In genomic region chr8:124567584-124567983, GRCm38 (mm10) we compare ENCODE assay signal across 19 mouse cellular contexts. TPM values are rescaled to one million over a fixed set of nuclear protein-coding genes. Genes with fewer than 3 reads are reported as not detected.
DNase-seq lines count a peak whose midpoint lies in the region; ATAC-seq and TF ChIP-seq lines count a peak whose summit lies in the region.
"Had no signal": no experiment of that assay in that cellular context is flagged by ENCODE, and none has a peak within 500 bp of the region (broad histone marks: within the 10 kb centered on the region; RNA-seq: fewer than 3 reads in every experiment).

No protein-coding gene starts in this region.

- H3K9me3 ChIP-seq in heart, embryonic 12.5 days (replicated peaks), result no peaks in the 10 kb centered on the region
- no peaks in the 10 kb centered on the region for H3K9me3 ChIP-seq in stomach, postnatal 0 days (ENCODE audit: control insufficient read depth, low read length)
- H3K9me3 ChIP-seq: forebrain, embryonic 15.5 days; heart, embryonic 13.5 days; hindbrain, embryonic 12.5 days; midbrain, embryonic 13.5 days; neural tube, embryonic 13.5 days had no signal

- no peaks in the 10 kb centered on the region for H3K36me3 ChIP-seq in heart, embryonic 12.5 days
- H3K36me3 ChIP-seq in stomach, postnatal 0 days (ENCODE audit: control insufficient read depth, insufficient read depth, low read length), result no peaks in the 10 kb centered on the region
- H3K36me3 ChIP-seq: forebrain, embryonic 15.5 days; heart, embryonic 13.5 days; hindbrain, embryonic 12.5 days; midbrain, embryonic 13.5 days; neural tube, embryonic 13.5 days had no signal

- no peak overlapping the region for H3K27ac ChIP-seq in heart, embryonic 12.5 days (ENCODE audit: poor library complexity, severe bottlenecking)
- no peak overlapping the region for H3K27ac ChIP-seq in stomach, postnatal 0 days (replicated peaks)
- H3K27ac ChIP-seq: forebrain, embryonic 15.5 days; heart, embryonic 13.5 days; hindbrain, embryonic 12.5 days; midbrain, embryonic 13.5 days; neural tube, embryonic 13.5 days had no signal

- no peak for TF ChIP-seq EP300 in stomach, postnatal 0 days (optimal IDR thresholded peaks at IDR 0.05)

- intact Hi-C loops in heart, postnatal 36 days (cut with DNase I), result no loop called here

- peak; percentile 50 for DNase-seq in heart, adult 8-10 months (ENCODE audit: low spot score)
- DNase-seq in lung, postnatal 10 days, result peak; percentile 55
- no peak for DNase-seq in lung, postnatal 25 days (ENCODE audit: low spot score)
- peak; percentile 35 to 47 for DNase-seq in heart, postnatal 36 days
- no peak for DNase-seq in stomach, postnatal 0 days (ENCODE audit: low spot score)
- no peak for DNase-seq in natural killer cell, adult 2 months (ENCODE audit: low spot score in 2 of 2)
- DNase-seq: adrenal gland, adult 2 months; embryo, embryonic 11 days; kidney, postnatal 10 days; thymus, postnatal 25 days had no signal

- no peak overlapping the region for H3K4me3 ChIP-seq in heart, embryonic 12.5 days
- no peak overlapping the region for H3K4me3 ChIP-seq in stomach, postnatal 0 days (ENCODE audit: low read depth, low read length)
- H3K4me3 ChIP-seq: forebrain, embryonic 15.5 days; heart, embryonic 13.5 days; hindbrain, embryonic 12.5 days; midbrain, embryonic 13.5 days; neural tube, embryonic 13.5 days had no signal

- peaks cover 21% of the 10 kb centered on the region for H3K4me1 ChIP-seq in heart, embryonic 12.5 days (replicated peaks)
- H3K4me1 ChIP-seq in stomach, postnatal 0 days (replicated peaks; ENCODE audit: control insufficient read depth, insufficient read depth), result no peaks in the 10 kb centered on the region
- H3K4me1 ChIP-seq: forebrain, embryonic 15.5 days; hindbrain, embryonic 12.5 days; midbrain, embryonic 13.5 days had no signal

- WGBS in heart, embryonic 12.5 days, result 69% methylated on average over 3 of the region's 3 CpGs
- 76% methylated on average over 3 of the region's 3 CpGs for WGBS in stomach, postnatal 0 days

- no peak overlapping the region for H3K4me2 ChIP-seq in heart, embryonic 12.5 days
- H3K4me2 ChIP-seq in stomach, postnatal 0 days (replicated peaks; ENCODE audit: low read depth), result peak overlapping the region; percentile 12; the same call in 1 of the 2 replicates
- H3K4me2 ChIP-seq: forebrain, embryonic 15.5 days; heart, embryonic 13.5 days; hindbrain, embryonic 12.5 days; midbrain, embryonic 13.5 days; neural tube, embryonic 13.5 days had no signal

- H3K27me3 ChIP-seq in heart, embryonic 12.5 days (replicated peaks), result peaks cover 18% of the 10 kb centered on the region; the same call in 1 of the 2 replicates
- H3K27me3 ChIP-seq in stomach, postnatal 0 days (ENCODE audit: control insufficient read depth, insufficient read depth, low read length), result no peaks in the 10 kb centered on the region
- H3K27me3 ChIP-seq: forebrain, embryonic 15.5 days; hindbrain, embryonic 12.5 days; midbrain, embryonic 13.5 days; neural tube, embryonic 13.5 days had no signal

- no peak for TF ChIP-seq CTCF in stomach, postnatal 0 days (IDR thresholded peaks at IDR 0.05; ENCODE audit: low read depth)

- ATAC-seq in heart, embryonic 12.5 days (ENCODE audit: insufficient number of reproducible peaks, low FRiP score), result no peak
- no peak for ATAC-seq in stomach, postnatal 0 days (ENCODE audit: low FRiP score, low TSS enrichment)
- ATAC-seq: forebrain, embryonic 15.5 days; inflammation-experienced regulatory T-cells, adult 6 months; midbrain, embryonic 13.5 days had no signal

- no peak overlapping the region for H3K9ac ChIP-seq in heart, embryonic 12.5 days
- H3K9ac ChIP-seq in stomach, postnatal 0 days (ENCODE audit: low read length), result no peak overlapping the region
- H3K9ac ChIP-seq: forebrain, embryonic 15.5 days; heart, embryonic 13.5 days; hindbrain, embryonic 12.5 days; midbrain, embryonic 13.5 days; neural tube, embryonic 13.5 days had no signal

RNA-seq across cellular contexts. Expression of gene Agt, which starts 1.9 kb away (rescaled TPM):
- total RNA-seq in heart, adult 8-10 months (2022), result 1 to 10 TPM; 4.7 to 6.6 (median 6.0) TPM
- 0.43 and 0.71 TPM in 2 replicates for polyA plus RNA-seq in heart, embryonic 12.5 days (2016; fragmentation: Nextera tagmentation; extraction: Ambion mirVana)
- 10 to 100 TPM in 1 of 2 experiments, 1 to 10 TPM in 1; 6.4 to 11.8 TPM for total RNA-seq in heart, postnatal 36 days (2021)
- polyA plus RNA-seq in stomach, postnatal 0 days (2015; fragmentation: Nextera tagmentation; extraction: Ambion mirVana), result 42.8 and 44.5 TPM in 2 replicates
- total RNA-seq: megakaryocyte progenitor cell, adult 5-6 weeks had no signal
- polyA plus RNA-seq: inflammation-experienced regulatory T-cells, adult 6 months; midbrain, embryonic 13.5 days had no signal

RNA-seq across cellular contexts. Expression of gene Capn9, which starts 8.3 kb away (rescaled TPM):
- total RNA-seq in heart, adult 8-10 months (2022), result not detected
- 0.08 and 0.34 TPM in 2 replicates for polyA plus RNA-seq in heart, embryonic 12.5 days (2016; fragmentation: Nextera tagmentation; extraction: Ambion mirVana)
- total RNA-seq in heart, postnatal 36 days (2021), result not detected
- polyA plus RNA-seq in stomach, postnatal 0 days (2015; fragmentation: Nextera tagmentation; extraction: Ambion mirVana), result 12.8 and 17.6 TPM in 2 replicates
- total RNA-seq: megakaryocyte progenitor cell, adult 5-6 weeks had no signal
- polyA plus RNA-seq: hindbrain, embryonic 12.5 days; inflammation-experienced regulatory T-cells, adult 6 months; kidney, adult 2 months had no signal

RNA-seq across cellular contexts. Expression of gene Cog2, which starts 47.0 kb away (rescaled TPM):
- 10 to 100 TPM; 21.6 to 26.9 (median 25.4) TPM for total RNA-seq in heart, adult 8-10 months (2022)
- 27.0 and 30.1 TPM in 2 replicates for polyA plus RNA-seq in heart, embryonic 12.5 days (2016; fragmentation: Nextera tagmentation; extraction: Ambion mirVana)
- total RNA-seq in heart, postnatal 36 days (2021), result 10 to 100 TPM; 19.5 to 25.1 TPM
- polyA plus RNA-seq in stomach, postnatal 0 days (2015; fragmentation: Nextera tagmentation; extraction: Ambion mirVana), result 23.3 and 24.9 TPM in 2 replicates

Comparison
In these comparisons a context has a peak if more than half of its experiments do, and no peak if none do; other contexts are left out.
1. DNase-seq: peak in heart, adult 8-10 months (single experiment), lung, postnatal 10 days (single experiment) and heart, postnatal 36 days (2 of 2); none in lung, postnatal 25 days (single experiment), stomach, postnatal 0 days (single experiment) and natural killer cell, adult 2 months (0 of 2).